14 mouse cellular contexts compared by ENCODE assay signal in genomic region chr7:117636713-117637112, GRCm38 (mm10).
A peak's percentile ranks its signal among the peaks of the same experiment; 100 is the strongest.
DNase-seq lines count a peak whose midpoint lies in the region; ATAC-seq and TF ChIP-seq lines count a peak whose summit lies in the region.
"Had no signal": no experiment of that assay in that cellular context is flagged by ENCODE, and none has a peak within 500 bp of the region (broad histone marks: within the 10 kb centered on the region; RNA-seq: fewer than 3 reads in every experiment).

No protein-coding gene starts in this region.

- no peak for DNase-seq in kidney, adult 9 months
- DNase-seq in MEL (ENCODE audit: low read depth, low spot score), result peak; percentile 51
- peak; percentile 58 for DNase-seq in embryo, embryonic 11 days
- no peak for DNase-seq in right cerebral cortex, adult 18-20 months
- DNase-seq: layer of hippocampus, adult 9-11 months; right cerebral cortex, postnatal 4 days had no signal

- H3K36me3 ChIP-seq in kidney, embryonic 14.5 days (ENCODE audit: control insufficient read depth, insufficient read depth, low read length), result no peaks in the 10 kb centered on the region; the same call in 1 of the 2 replicates
- peaks cover 0 to 2% of the 10 kb centered on the region in 2 experiments; a peak in 1 of 4 replicates for H3K36me3 ChIP-seq in MEL (ENCODE audit: control insufficient read depth in 1 of 2, insufficient read depth in 2 of 2, low read length in 2 of 2)
- peaks cover 13% of the 10 kb centered on the region for H3K36me3 ChIP-seq in limb, embryonic 13.5 days
- no peaks in the 10 kb centered on the region for H3K36me3 ChIP-seq in midbrain, embryonic 16.5 days (ENCODE audit: control insufficient read depth, insufficient read depth, low read length)
- H3K36me3 ChIP-seq: lung, embryonic 15.5 days; stomach, embryonic 15.5 days had no signal

- H3K4me2 ChIP-seq in kidney, embryonic 14.5 days (replicated peaks; ENCODE audit: low read depth, low read length), result no peak overlapping the region
- no peak overlapping the region for H3K4me2 ChIP-seq in limb, embryonic 13.5 days (replicated peaks)
- H3K4me2 ChIP-seq in midbrain, embryonic 16.5 days (ENCODE audit: low read length), result no peak overlapping the region
- H3K4me2 ChIP-seq: heart, embryonic 11.5 days; lung, embryonic 15.5 days; midbrain, embryonic 11.5 days; stomach, embryonic 15.5 days had no signal

- no peak overlapping the region for H3K9ac ChIP-seq in kidney, embryonic 14.5 days (ENCODE audit: low read depth, low read length)
- no peak overlapping the region for H3K9ac ChIP-seq in MEL (ENCODE audit: control insufficient read depth, low read depth, low read length, poor library complexity, severe bottlenecking)
- no peak overlapping the region for H3K9ac ChIP-seq in limb, embryonic 13.5 days
- no peak overlapping the region for H3K9ac ChIP-seq in midbrain, embryonic 16.5 days (ENCODE audit: low read depth, low read length)
- H3K9ac ChIP-seq: lung, embryonic 15.5 days; stomach, embryonic 15.5 days had no signal

- H3K9me3 ChIP-seq in kidney, embryonic 14.5 days (ENCODE audit: control insufficient read depth, low read length), result no peaks in the 10 kb centered on the region
- H3K9me3 ChIP-seq in MEL (replicated peaks; ENCODE audit: insufficient read depth, low read length), result no peaks in the 10 kb centered on the region
- H3K9me3 ChIP-seq in limb, embryonic 13.5 days, result no peaks in the 10 kb centered on the region
- H3K9me3 ChIP-seq in midbrain, embryonic 16.5 days (replicated peaks; ENCODE audit: control insufficient read depth, low read length, poor library complexity, severe bottlenecking), result no peaks in the 10 kb centered on the region
- H3K9me3 ChIP-seq: lung, embryonic 15.5 days; stomach, embryonic 15.5 days had no signal

- TF ChIP-seq POLR2A in MEL (IDR thresholded peaks at IDR 0.05; ENCODE audit: control insufficient read depth in 1 of 2, insufficient read depth in 1 of 2, low read depth in 1 of 2, low read length in 2 of 2, poor library complexity in 1 of 2), result no peak

- no peak for TF ChIP-seq CTCF in MEL (IDR thresholded peaks at IDR 0.05 in 2 of 3, conservative IDR thresholded peaks at IDR 0.05 in 1 of 3; ENCODE audit: control insufficient read depth in 1 of 3, insufficient read depth in 1 of 3, low read depth in 2 of 3, low read length in 3 of 3, poor library complexity in 1 of 3, severe bottlenecking in 1 of 3)

- H3K4me3 ChIP-seq in kidney, embryonic 14.5 days (ENCODE audit: low read length), result no peak overlapping the region
- H3K4me3 ChIP-seq in MEL (ENCODE audit: control insufficient read depth in 1 of 2, insufficient read depth in 1 of 2, low read depth in 2 of 2, low read length in 2 of 2), result no peak overlapping the region
- H3K4me3 ChIP-seq in limb, embryonic 13.5 days, result no peak overlapping the region
- no peak overlapping the region for H3K4me3 ChIP-seq in midbrain, embryonic 16.5 days (ENCODE audit: low read depth, low read length)
- H3K4me3 ChIP-seq: lung, embryonic 15.5 days; stomach, embryonic 15.5 days had no signal

- ATAC-seq in kidney, embryonic 14.5 days (ENCODE audit: low FRiP score, low TSS enrichment), result 0 out of 2 replicates have a peak, but pooled peaks have one; percentile 72
- peak; percentile 80; the same call in 1 of the 2 replicates for ATAC-seq in limb, embryonic 13.5 days (ENCODE audit: low FRiP score, low read depth)
- ATAC-seq in midbrain, embryonic 16.5 days, result no peak

- no peaks in the 10 kb centered on the region for H3K79me2 ChIP-seq in MEL (ENCODE audit: control insufficient read depth, insufficient read depth, low read length, poor library complexity)

- H3K27ac ChIP-seq in kidney, embryonic 14.5 days (ENCODE audit: low read depth, low read length), result no peak overlapping the region
- H3K27ac ChIP-seq in MEL (ENCODE audit: control insufficient read depth, low read depth, low read length), result no peak overlapping the region
- H3K27ac ChIP-seq in limb, embryonic 13.5 days, result no peak overlapping the region
- no peak overlapping the region for H3K27ac ChIP-seq in midbrain, embryonic 16.5 days (ENCODE audit: low read length)
- H3K27ac ChIP-seq: lung, embryonic 15.5 days; stomach, embryonic 15.5 days had no signal

- no peak for TF ChIP-seq EP300 in MEL (IDR thresholded peaks at IDR 0.05; ENCODE audit: low read depth in 1 of 2, low read length in 2 of 2)

- 69% methylated on average over 3 of the region's 3 CpGs for WGBS in kidney, embryonic 14.5 days
- WGBS in limb, embryonic 13.5 days, result 69% methylated on average over 3 of the region's 3 CpGs
- WGBS in midbrain, embryonic 16.5 days, result 76% methylated on average over 3 of the region's 3 CpGs

- H3K27me3 ChIP-seq in kidney, embryonic 14.5 days (ENCODE audit: control insufficient read depth, insufficient read depth, low read length), result no peaks in the 10 kb centered on the region
- no peaks in the 10 kb centered on the region for H3K27me3 ChIP-seq in MEL (ENCODE audit: control insufficient read depth in 1 of 2, insufficient read depth in 2 of 2, low read length in 2 of 2)
- H3K27me3 ChIP-seq in limb, embryonic 13.5 days, result no peaks in the 10 kb centered on the region
- H3K27me3 ChIP-seq in midbrain, embryonic 16.5 days (ENCODE audit: control insufficient read depth, insufficient read depth, low read depth, low read length), result no peaks in the 10 kb centered on the region
- H3K27me3 ChIP-seq: CH12.LX; lung, embryonic 15.5 days; stomach, embryonic 15.5 days had no signal

- TF ChIP-seq RAD21 in MEL (IDR thresholded peaks at IDR 0.05; ENCODE audit: low read depth, low read length), result no peak

- H3K4me1 ChIP-seq in kidney, embryonic 14.5 days (ENCODE audit: control insufficient read depth, insufficient read depth, low read length), result no peaks in the 10 kb centered on the region
- H3K4me1 ChIP-seq in MEL (ENCODE audit: control insufficient read depth in 1 of 2, insufficient read depth in 2 of 2, low read length in 2 of 2), result no peaks in the 10 kb centered on the region; a peak in 1 of 4 replicates
- H3K4me1 ChIP-seq in limb, embryonic 13.5 days, result no peaks in the 10 kb centered on the region
- peaks cover 7% of the 10 kb centered on the region; the same call in 1 of the 2 replicates for H3K4me1 ChIP-seq in midbrain, embryonic 16.5 days (ENCODE audit: control insufficient read depth, insufficient read depth, low read length)
- H3K4me1 ChIP-seq: lung, embryonic 15.5 days; stomach, embryonic 15.5 days had no signal

TF ChIP-seq in MEL, 35 proteins besides CTCF, POLR2A, EP300 and RAD21:
- TF ChIP-seq TBP (IDR thresholded peaks at IDR 0.05; ENCODE audit: low read depth, low read length) (no peak), SIN3A (IDR thresholded peaks at IDR 0.05; ENCODE audit: low read length) (peak; percentile 77), ZC3H11A (IDR thresholded peaks at IDR 0.05; ENCODE audit: low read depth, low read length) (no peak), GATA1 (IDR thresholded peaks at IDR 0.05; ENCODE audit: low read depth, low read length) (no peak), ETS1 (IDR thresholded peaks at IDR 0.05; ENCODE audit: low read depth, low read length) (no peak), MYC (IDR thresholded peaks at IDR 0.05; ENCODE audit: low read depth, low read length) (no peak), CHD1 (IDR thresholded peaks at IDR 0.05; ENCODE audit: low read depth, low read length) (no peak), MXI1 (IDR thresholded peaks at IDR 0.05; ENCODE audit: low read depth, low read length) (peak; percentile 83), MAX (IDR thresholded peaks at IDR 0.05; ENCODE audit: low read length) (no peak), HCFC1 (IDR thresholded peaks at IDR 0.05; ENCODE audit: low read depth, low read length) (no peak), ZKSCAN1 (IDR thresholded peaks at IDR 0.05; ENCODE audit: low read depth, low read length) (no peak), POLR2AphosphoS2 (IDR thresholded peaks at IDR 0.05; ENCODE audit: low read length) (no peak), ELF1 (IDR thresholded peaks at IDR 0.05; ENCODE audit: low read depth, low read length) (no peak), MAFK (IDR thresholded peaks at IDR 0.05; ENCODE audit: borderline replicate concordance, low read depth, low read length) (no peak), TAL1 (IDR thresholded peaks at IDR 0.05; ENCODE audit: low read length) (no peak), NRF1 (IDR thresholded peaks at IDR 0.05; ENCODE audit: insufficient read depth, low read depth, low read length, poor library complexity, severe bottlenecking) (no peak)

Comparison
In these comparisons a context has a peak if more than half of its experiments do, and no peak if none do; other contexts are left out.
1. DNase-seq: peak in MEL (single experiment) and embryo, embryonic 11 days (single experiment); none in kidney, adult 9 months (single experiment) and right cerebral cortex, adult 18-20 months (single experiment).